Mouse (Mus musculus): ENCODE measurements at regions not wholly inside any gene's neighbourhood (a gene's known extent, or its start where the extent isn't known, plus 50 kb on each side); places are given as distances from the start of the nearest gene placed in this dataset.

DNA sequence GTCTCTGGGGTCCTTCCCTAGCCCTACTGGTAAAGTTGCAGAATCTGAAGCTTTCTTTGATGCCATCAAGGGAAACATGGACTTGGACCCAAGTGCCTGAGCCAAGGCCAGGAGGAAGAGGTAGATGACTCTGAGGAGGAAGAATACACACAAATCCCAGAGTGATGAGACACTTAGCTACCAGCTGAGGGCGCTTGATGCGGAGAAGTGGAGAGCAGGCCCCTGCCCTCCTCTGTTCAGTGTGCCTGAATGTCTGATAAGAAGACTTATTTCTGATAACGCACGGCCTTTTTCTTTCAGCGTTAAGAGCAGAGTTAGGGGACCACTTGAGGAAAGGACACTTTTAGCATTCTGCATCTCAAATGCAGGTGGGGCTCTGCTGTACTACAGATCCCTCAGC lies 113.9 kb upstream of the 4931429L15Rik start:
- no peak overlapping the region for H3K27ac ChIP-seq (ENCODE audit: control insufficient read depth, low read depth, low read length)
- no peak overlapping the region for H3K9ac ChIP-seq (ENCODE audit: control insufficient read depth, low read depth, low read length, poor library complexity, severe bottlenecking)
- DNase-seq (ENCODE audit: low read depth, low spot score): no peak
- H3K27me3 ChIP-seq (ENCODE audit: control insufficient read depth in 1 of 2, insufficient read depth in 2 of 2, low read length in 2 of 2): no peaks in the 10 kb centered on the region
- no peaks in the 10 kb centered on the region for H3K9me3 ChIP-seq (replicated peaks; ENCODE audit: insufficient read depth, low read length)
- no peaks in the 10 kb centered on the region for H3K4me1 ChIP-seq (ENCODE audit: control insufficient read depth in 1 of 2, insufficient read depth in 2 of 2, low read length in 2 of 2)
- TF ChIP-seq CTCF (IDR thresholded peaks at IDR 0.05 in 2 of 3, conservative IDR thresholded peaks at IDR 0.05 in 1 of 3; ENCODE audit: control insufficient read depth in 1 of 3, insufficient read depth in 1 of 3, low read depth in 2 of 3, low read length in 3 of 3, poor library complexity in 1 of 3, severe bottlenecking in 1 of 3): no peak
- TF ChIP-seq MAFK (IDR thresholded peaks at IDR 0.05; ENCODE audit: borderline replicate concordance, low read depth, low read length): no peak
- TF ChIP-seq USF2 (IDR thresholded peaks at IDR 0.05; ENCODE audit: borderline replicate concordance in 1 of 2, insufficient read depth in 1 of 2, low read depth in 1 of 2, low read length in 2 of 2): no peak
- no peak for TF ChIP-seq NRF1 (IDR thresholded peaks at IDR 0.05; ENCODE audit: insufficient read depth, low read depth, low read length, poor library complexity, severe bottlenecking)
- no peak for TF ChIP-seq HCFC1 (IDR thresholded peaks at IDR 0.05; ENCODE audit: low read depth, low read length)
- no peak for TF ChIP-seq SIN3A (IDR thresholded peaks at IDR 0.05; ENCODE audit: low read length)
- TF ChIP-seq ETS1 (IDR thresholded peaks at IDR 0.05; ENCODE audit: low read depth, low read length): no peak
- TF ChIP-seq SMC3 (IDR thresholded peaks at IDR 0.05; ENCODE audit: low read depth, low read length): no peak
- TF ChIP-seq ZKSCAN1 (IDR thresholded peaks at IDR 0.05; ENCODE audit: low read depth, low read length): no peak
- no peak for TF ChIP-seq ZMIZ1 (IDR thresholded peaks at IDR 0.05; ENCODE audit: low read depth, low read length)
- no peak for TF ChIP-seq NELFE (IDR thresholded peaks at IDR 0.05; ENCODE audit: low read depth, low read length)
- no peak for TF ChIP-seq ELF1 (IDR thresholded peaks at IDR 0.05; ENCODE audit: low read depth, low read length)
- TF ChIP-seq UBTF (IDR thresholded peaks at IDR 0.05; ENCODE audit: borderline replicate concordance, insufficient read depth, low read depth, low read length): no peak
- no peak for TF ChIP-seq POLR2AphosphoS2 (IDR thresholded peaks at IDR 0.05; ENCODE audit: low read length)
- H3K79me2 ChIP-seq (ENCODE audit: control insufficient read depth, insufficient read depth, low read length, poor library complexity): no peaks in the 10 kb centered on the region
- no peak overlapping the region for H3K4me3 ChIP-seq (ENCODE audit: control insufficient read depth in 1 of 2, insufficient read depth in 1 of 2, low read depth in 2 of 2, low read length in 2 of 2)
- H3K36me3 ChIP-seq (ENCODE audit: control insufficient read depth in 1 of 2, insufficient read depth in 2 of 2, low read length in 2 of 2): no peaks in the 10 kb centered on the region

GRCm38 (mm10) chr9:46431053-46431452 lies 111.3 kb upstream of the 4931429L15Rik start:
- H3K9me3 ChIP-seq (replicated peaks; ENCODE audit: insufficient read depth, low read length): no peaks in the 10 kb centered on the region

More at GRCm38 (mm10) chr9:46431053-46431452, 111.3 kb upstream of the 4931429L15Rik start:
- H3K27ac ChIP-seq (ENCODE audit: control insufficient read depth, low read depth, low read length): no peak overlapping the region
- H3K4me3 ChIP-seq (ENCODE audit: control insufficient read depth in 1 of 2, insufficient read depth in 1 of 2, low read depth in 2 of 2, low read length in 2 of 2): no peak overlapping the region
- H3K4me1 ChIP-seq (ENCODE audit: control insufficient read depth in 1 of 2, insufficient read depth in 2 of 2, low read length in 2 of 2): no peaks in the 10 kb centered on the region
- no peak overlapping the region for H3K9ac ChIP-seq (ENCODE audit: control insufficient read depth, low read depth, low read length, poor library complexity, severe bottlenecking)
- no peaks in the 10 kb centered on the region for H3K36me3 ChIP-seq (ENCODE audit: control insufficient read depth in 1 of 2, insufficient read depth in 2 of 2, low read length in 2 of 2)
- TF ChIP-seq JUND (IDR thresholded peaks at IDR 0.05; ENCODE audit: low read depth, low read length) (no peak), ZNF384 (IDR thresholded peaks at IDR 0.05; ENCODE audit: low read depth, low read length) (no peak), GATA1 (IDR thresholded peaks at IDR 0.05; ENCODE audit: low read depth, low read length) (no peak), TAL1 (IDR thresholded peaks at IDR 0.05; ENCODE audit: low read length) (no peak), HCFC1 (IDR thresholded peaks at IDR 0.05; ENCODE audit: low read depth, low read length) (no peak), MEF2A (IDR thresholded peaks at IDR 0.05; ENCODE audit: extremely low read depth, insufficient replicate concordance, low read depth, low read length, poor library complexity, severe bottlenecking) (no peak), TBP (IDR thresholded peaks at IDR 0.05; ENCODE audit: low read depth, low read length) (no peak), NELFE (IDR thresholded peaks at IDR 0.05; ENCODE audit: low read depth, low read length) (no peak), ETS1 (IDR thresholded peaks at IDR 0.05; ENCODE audit: low read depth, low read length) (no peak)
- no peak for DNase-seq (ENCODE audit: low read depth, low spot score)
- no peaks in the 10 kb centered on the region for H3K79me2 ChIP-seq (ENCODE audit: control insufficient read depth, insufficient read depth, low read length, poor library complexity)
- H3K27me3 ChIP-seq (ENCODE audit: control insufficient read depth in 1 of 2, insufficient read depth in 2 of 2, low read length in 2 of 2): no peaks in the 10 kb centered on the region

Data from MEL (cell line).